Mouse (Mus musculus): ENCODE measurements around the gene Tctn1. TPM values are rescaled to one million over a fixed set of nuclear protein-coding genes. Genes with fewer than 3 reads are reported as not detected.

The Tctn1 gene
- polyA plus RNA-seq, 1 experiment from 2014 or later, result 4.8 TPM

DNA sequence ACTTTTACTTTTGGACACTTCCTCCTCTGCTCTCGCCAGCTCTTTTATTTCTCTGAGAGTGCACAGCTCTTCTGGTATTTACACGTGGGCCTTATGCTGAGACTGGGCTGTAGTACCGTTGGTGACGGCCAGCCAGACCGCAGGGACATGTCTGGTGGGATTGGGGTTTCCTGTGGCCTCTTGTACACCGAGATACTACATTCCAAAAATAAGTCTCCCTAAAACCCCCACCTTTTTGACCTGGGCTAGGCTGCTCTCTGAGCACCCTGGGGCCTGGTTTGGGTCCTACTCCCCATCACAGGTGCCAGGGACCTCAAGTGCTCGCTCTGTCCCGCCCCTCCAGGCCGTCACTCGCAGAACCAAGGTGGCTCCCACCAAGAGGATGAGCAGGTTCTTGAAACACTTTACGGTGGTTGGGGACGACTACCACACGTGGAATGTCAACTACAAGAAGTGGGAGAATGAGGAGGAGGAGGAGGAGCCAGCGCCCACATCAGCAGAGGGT, 31.1 kb downstream of the Tctn1 start:
- no peaks in the 10 kb centered on the region for H3K27me3 ChIP-seq
- H3K9ac ChIP-seq (replicated peaks), result no peak overlapping the region
- H3K9me3 ChIP-seq, result 0 out of 2 replicates have a peak, but pooled peaks cover 2% of the 10 kb centered on the region
- peaks cover 16% of the 10 kb centered on the region for H3K4me1 ChIP-seq (replicated peaks)
- no peak for ATAC-seq (ENCODE audit: insufficient number of reproducible peaks, insufficient read depth, low FRiP score, low TSS enrichment, low read depth)
- WGBS, result 86% methylated on average over 14 of the region's 14 CpGs
- H3K4me3 ChIP-seq (replicated peaks), result no peak overlapping the region
- H3K36me3 ChIP-seq, result peaks cover 2% of the 10 kb centered on the region; the same call in 1 of the 2 replicates
- H3K4me2 ChIP-seq, result no peak overlapping the region
- H3K27ac ChIP-seq, result no peak overlapping the region

DNA sequence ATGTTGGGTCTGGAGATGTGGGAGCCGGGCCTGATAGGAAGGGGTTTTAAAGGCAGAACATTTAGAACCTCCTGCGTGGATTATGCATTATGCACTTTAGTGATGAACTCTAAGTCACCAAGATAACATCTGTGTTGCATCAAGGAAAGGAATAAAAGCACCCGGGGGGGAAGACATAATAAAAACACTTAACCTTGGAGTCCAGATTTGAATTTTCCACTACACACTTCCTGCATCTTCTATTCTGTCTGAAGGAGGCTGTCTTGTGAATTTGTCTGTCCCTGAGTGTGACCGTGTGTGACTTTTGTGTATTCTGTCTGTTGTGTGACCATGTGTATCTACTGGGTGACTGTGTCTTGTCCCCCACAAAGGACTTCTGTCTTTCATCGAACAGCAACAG, 32.3 kb downstream of the Tctn1 start:
- H3K4me2 ChIP-seq, result no peak overlapping the region
- WGBS, result 54% methylated on average over 5 of the region's 5 CpGs
- peaks cover 11% of the 10 kb centered on the region; the same call in 1 of the 2 replicates for H3K9me3 ChIP-seq
- H3K4me1 ChIP-seq (replicated peaks), result peaks cover 16% of the 10 kb centered on the region
- no peak overlapping the region for H3K9ac ChIP-seq (replicated peaks)
- no peak overlapping the region for H3K27ac ChIP-seq
- ATAC-seq (ENCODE audit: insufficient number of reproducible peaks, insufficient read depth, low FRiP score, low TSS enrichment, low read depth), result no peak
- H3K27me3 ChIP-seq, result no peaks in the 10 kb centered on the region
- no peak overlapping the region for H3K4me3 ChIP-seq (replicated peaks)
- no peaks in the 10 kb centered on the region for H3K36me3 ChIP-seq

DNA sequence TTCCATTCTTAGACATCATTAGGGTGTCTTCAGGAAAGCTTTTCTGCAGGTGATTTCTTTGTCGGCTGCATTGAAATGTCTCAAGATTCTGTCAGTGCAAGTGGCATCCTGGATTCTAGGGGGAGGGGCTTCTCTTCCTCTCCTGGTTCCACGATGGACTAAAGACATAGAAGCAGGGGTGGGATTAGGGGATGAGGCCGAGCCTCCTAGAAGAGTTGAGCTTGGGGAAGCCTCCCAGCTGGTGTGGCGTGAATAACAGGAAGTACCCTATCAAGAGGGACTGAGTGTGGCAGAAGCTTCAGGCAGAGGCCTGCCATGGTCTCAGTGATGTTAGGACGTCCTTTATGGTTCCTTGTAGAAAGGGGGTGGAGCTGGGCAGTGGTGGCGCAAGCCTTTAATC, 32.8 kb downstream of the Tctn1 start:
- Histone ChIP-seq H3K4me1 (replicated peaks) (peaks cover 16% of the 10 kb centered on the region), H3K27me3 (no peaks in the 10 kb centered on the region), H3K4me2 (no peak overlapping the region), H3K9me3 (peaks cover 11% of the 10 kb centered on the region; the same call in 1 of the 2 replicates), H3K9ac (replicated peaks) (no peak overlapping the region), H3K27ac (no peak overlapping the region), H3K4me3 (replicated peaks) (no peak overlapping the region), H3K36me3 (no peaks in the 10 kb centered on the region)
- WGBS, result 75% methylated on average over 6 of the region's 6 CpGs
- ATAC-seq (ENCODE audit: insufficient number of reproducible peaks, insufficient read depth, low FRiP score, low TSS enrichment, low read depth), result no peak

DNA sequence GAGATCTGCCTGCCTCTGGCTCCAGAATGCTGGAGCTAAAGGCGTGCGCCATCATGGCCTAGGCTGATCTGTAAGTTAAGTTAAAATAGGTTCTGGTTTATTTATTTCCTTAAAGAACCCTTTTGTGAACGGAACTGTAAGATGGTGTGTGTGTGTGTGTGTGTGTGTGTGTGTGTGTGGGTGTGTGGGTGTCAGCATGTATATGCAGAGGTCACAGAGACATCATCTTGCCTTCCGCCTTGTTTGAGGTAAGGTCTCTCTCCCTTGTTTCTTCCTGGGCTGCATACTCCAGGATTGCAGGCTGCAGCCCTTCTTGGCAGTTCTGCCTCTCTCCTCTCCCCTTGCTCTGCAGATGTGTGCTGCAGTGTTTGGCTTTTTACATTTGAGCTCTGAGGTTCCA, 33.4 kb downstream of the Tctn1 start:
- Histone ChIP-seq H3K36me3 (no peaks in the 10 kb centered on the region), H3K4me3 (replicated peaks) (no peak overlapping the region), H3K27ac (no peak overlapping the region), H3K9me3 (peaks cover 11% of the 10 kb centered on the region; the same call in 1 of the 2 replicates), H3K4me2 (no peak overlapping the region), H3K9ac (replicated peaks) (no peak overlapping the region), H3K27me3 (no peaks in the 10 kb centered on the region), H3K4me1 (replicated peaks) (peaks cover 16% of the 10 kb centered on the region)
- ATAC-seq (ENCODE audit: insufficient number of reproducible peaks, insufficient read depth, low FRiP score, low TSS enrichment, low read depth), result no peak
- WGBS, result 91% methylated on average over 4 of the region's 4 CpGs

DNA sequence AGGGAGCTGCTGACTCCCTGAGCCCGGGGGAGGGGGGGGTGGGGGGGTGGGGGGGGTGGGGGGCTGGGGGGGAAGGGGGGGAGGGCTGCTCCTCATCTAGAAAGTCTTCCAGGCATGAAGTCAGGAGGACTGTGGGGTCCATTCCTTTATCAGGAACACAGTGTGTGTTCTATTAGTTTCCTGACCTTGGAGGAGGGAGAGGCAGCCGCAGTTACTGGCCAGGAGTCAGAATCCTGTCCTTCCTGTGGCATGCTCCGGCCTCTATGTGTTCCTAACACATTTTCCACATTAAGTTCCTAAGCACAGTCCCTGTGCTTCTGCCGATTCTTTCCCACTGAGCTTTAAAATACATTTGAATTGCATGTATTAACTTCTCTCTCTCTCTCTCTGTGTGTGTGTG, 35.5 kb downstream of the Tctn1 start:
- Histone ChIP-seq H3K27me3 (no peaks in the 10 kb centered on the region), H3K4me2 (no peak overlapping the region), H3K36me3 (no peaks in the 10 kb centered on the region), H3K27ac (no peak overlapping the region), H3K4me1 (replicated peaks) (peaks cover 11% of the 10 kb centered on the region), H3K9me3 (peaks cover 11% of the 10 kb centered on the region; the same call in 1 of the 2 replicates), H3K9ac (replicated peaks) (no peak overlapping the region), H3K4me3 (replicated peaks) (no peak overlapping the region)
- 65% methylated on average over 4 of the region's 4 CpGs for WGBS
- ATAC-seq (ENCODE audit: insufficient number of reproducible peaks, insufficient read depth, low FRiP score, low TSS enrichment, low read depth), result no peak

DNA sequence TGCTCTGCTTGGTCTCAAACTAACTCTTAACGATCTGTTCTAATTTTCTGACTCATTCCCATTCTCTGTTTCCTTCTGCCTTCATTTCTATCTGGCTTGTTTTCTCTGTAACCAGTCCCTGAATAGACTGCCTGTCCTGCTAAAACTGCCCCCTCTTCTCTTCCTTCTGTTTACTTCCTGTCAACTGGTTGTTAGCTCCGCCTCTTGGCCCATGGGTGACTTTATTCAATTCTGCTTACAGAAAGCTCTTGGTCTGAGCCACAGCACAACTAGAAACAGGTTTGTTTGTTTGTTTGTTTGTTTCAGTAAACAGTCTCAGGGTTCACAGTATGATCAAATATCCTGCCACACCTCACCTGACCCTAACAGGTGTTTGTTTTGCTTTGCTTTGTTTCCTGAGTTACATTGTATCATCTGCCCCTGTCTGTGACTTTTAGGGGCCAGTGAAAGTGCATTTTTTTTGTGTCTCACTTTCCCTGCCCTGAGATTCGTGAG, 35.9 kb downstream of the Tctn1 start:
- no peaks in the 10 kb centered on the region for H3K27me3 ChIP-seq
- no peak overlapping the region for H3K27ac ChIP-seq
- peaks cover 11% of the 10 kb centered on the region for H3K4me1 ChIP-seq (replicated peaks)
- no peak for ATAC-seq (ENCODE audit: insufficient number of reproducible peaks, insufficient read depth, low FRiP score, low TSS enrichment, low read depth)
- H3K4me2 ChIP-seq, result no peak overlapping the region
- H3K36me3 ChIP-seq, result no peaks in the 10 kb centered on the region
- no peak overlapping the region for H3K4me3 ChIP-seq (replicated peaks)
- H3K9me3 ChIP-seq, result peaks cover 11% of the 10 kb centered on the region; the same call in 1 of the 2 replicates
- WGBS, result 74% methylated on average over 3 of the region's 3 CpGs
- H3K9ac ChIP-seq (replicated peaks), result no peak overlapping the region

DNA sequence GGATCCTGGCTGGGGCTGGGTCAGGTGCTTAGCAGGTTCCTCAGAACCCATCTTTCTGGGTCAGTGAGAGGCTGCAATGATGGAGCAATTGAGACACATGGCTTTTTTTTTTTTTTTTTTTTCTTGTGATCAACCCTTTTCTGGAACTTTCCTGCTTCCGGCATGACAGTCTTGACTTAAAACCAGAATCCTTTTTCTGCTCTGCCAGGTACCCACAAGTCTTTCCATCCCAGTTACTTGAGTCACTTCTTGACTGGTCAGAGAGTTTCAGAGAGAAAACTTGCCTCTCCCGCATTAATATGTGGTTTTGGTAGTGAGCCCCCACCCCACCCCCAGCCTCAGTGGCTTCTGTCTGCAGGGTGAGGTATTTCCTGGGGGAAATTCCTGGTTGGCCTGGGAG, 40.0 kb downstream of the Tctn1 start:
- H3K4me3 ChIP-seq (replicated peaks), result no peak overlapping the region
- no peak for ATAC-seq (ENCODE audit: insufficient number of reproducible peaks, insufficient read depth, low FRiP score, low TSS enrichment, low read depth)
- no peak overlapping the region for H3K27ac ChIP-seq
- H3K36me3 ChIP-seq, result no peaks in the 10 kb centered on the region
- peaks cover 26% of the 10 kb centered on the region for H3K4me1 ChIP-seq (replicated peaks)
- 88% methylated on average over 2 of the region's 2 CpGs for WGBS
- H3K9me3 ChIP-seq, result peaks cover 11% of the 10 kb centered on the region; the same call in 1 of the 2 replicates
- no peaks in the 10 kb centered on the region for H3K27me3 ChIP-seq
- H3K9ac ChIP-seq (replicated peaks), result no peak overlapping the region
- H3K4me2 ChIP-seq, result no peak overlapping the region

DNA sequence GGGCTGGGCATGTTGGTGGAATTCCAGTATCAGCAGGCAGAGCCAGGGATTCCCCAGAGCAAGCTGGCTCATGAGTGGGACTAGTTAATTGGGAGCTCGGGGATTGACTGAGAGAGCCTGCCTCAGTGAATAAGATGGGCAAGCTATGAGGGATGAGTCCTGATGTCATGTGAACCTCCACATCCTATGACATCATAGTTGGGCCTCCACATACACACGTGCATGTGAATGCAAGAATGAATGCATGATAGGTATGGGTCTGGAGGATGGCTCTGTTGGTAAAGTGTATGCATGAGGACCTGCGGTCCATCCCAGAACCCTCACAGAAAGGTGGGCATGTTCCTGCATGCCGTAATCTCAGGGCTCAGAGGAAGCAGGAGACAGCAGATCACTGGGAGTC, 43.2 kb downstream of the Tctn1 start:
- Histone ChIP-seq H3K4me3 (replicated peaks) (no peak overlapping the region), H3K36me3 (no peaks in the 10 kb centered on the region), H3K27me3 (no peaks in the 10 kb centered on the region), H3K27ac (no peak overlapping the region), H3K4me2 (no peak overlapping the region), H3K9me3 (no peaks in the 10 kb centered on the region), H3K4me1 (replicated peaks) (peaks cover 26% of the 10 kb centered on the region), H3K9ac (replicated peaks) (no peak overlapping the region)
- ATAC-seq (ENCODE audit: insufficient number of reproducible peaks, insufficient read depth, low FRiP score, low TSS enrichment, low read depth), result no peak
- 89% methylated on average over 4 of the region's 4 CpGs for WGBS

DNA sequence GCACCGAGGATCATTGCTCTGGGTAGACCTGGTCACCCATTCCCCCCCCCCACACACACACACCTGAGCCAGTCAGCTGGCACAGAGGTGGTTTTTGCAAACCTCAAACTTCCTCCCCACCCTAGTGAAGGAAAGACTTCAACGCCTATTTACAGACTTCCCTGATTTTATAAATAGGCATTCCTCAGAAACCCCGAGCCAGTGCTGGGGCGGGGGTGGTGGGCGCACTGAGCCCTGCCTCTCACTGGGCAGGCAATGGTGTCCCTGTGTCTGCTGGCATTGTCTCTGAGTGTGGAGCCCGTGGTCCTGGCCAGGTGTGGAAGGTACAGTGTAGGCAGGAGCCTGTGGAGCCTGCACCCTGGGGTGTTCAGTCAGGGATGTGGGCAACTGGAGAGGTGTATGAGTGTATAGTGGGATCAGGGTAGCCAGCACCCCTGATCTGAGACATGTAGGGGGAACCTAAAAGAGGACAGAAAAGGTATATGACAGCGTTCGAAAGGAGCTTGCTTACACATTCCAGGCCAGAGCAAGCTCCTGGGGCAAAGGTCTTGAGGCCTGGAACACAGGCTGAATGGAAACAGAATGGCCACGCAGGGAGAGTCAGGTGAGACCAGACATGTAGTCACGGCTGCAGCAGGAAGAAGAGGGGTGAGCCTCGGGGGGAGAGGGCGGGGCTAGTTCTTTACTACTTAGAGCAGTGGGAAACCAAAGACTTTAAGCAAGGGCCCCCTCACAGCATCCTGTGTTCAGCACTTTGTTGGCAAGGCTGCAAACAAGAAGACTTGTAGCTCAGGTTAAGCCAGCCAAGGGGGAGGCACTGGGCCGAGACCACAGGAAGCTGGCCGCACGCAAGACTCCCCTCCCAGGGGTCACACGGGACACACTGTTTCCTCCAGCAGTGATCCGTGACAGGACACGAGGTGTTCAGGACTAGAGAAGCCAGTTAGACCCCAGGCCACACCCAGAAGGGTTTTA, 44.3 kb downstream of the Tctn1 start:
- no peaks in the 10 kb centered on the region for H3K27me3 ChIP-seq
- peaks cover 20% of the 10 kb centered on the region for H3K4me1 ChIP-seq (replicated peaks)
- no peaks in the 10 kb centered on the region for H3K36me3 ChIP-seq
- H3K9me3 ChIP-seq, result no peaks in the 10 kb centered on the region
- no peak overlapping the region for H3K4me2 ChIP-seq
- 0 out of 2 replicates have a peak overlapping the region, but pooled peaks have one; percentile 18 for H3K9ac ChIP-seq (replicated peaks)
- ATAC-seq (ENCODE audit: insufficient number of reproducible peaks, insufficient read depth, low FRiP score, low TSS enrichment, low read depth), result no peak
- no peak overlapping the region for H3K4me3 ChIP-seq (replicated peaks)
- WGBS, result 62% methylated on average over 18 of the region's 18 CpGs
- no peak overlapping the region for H3K27ac ChIP-seq

DNA sequence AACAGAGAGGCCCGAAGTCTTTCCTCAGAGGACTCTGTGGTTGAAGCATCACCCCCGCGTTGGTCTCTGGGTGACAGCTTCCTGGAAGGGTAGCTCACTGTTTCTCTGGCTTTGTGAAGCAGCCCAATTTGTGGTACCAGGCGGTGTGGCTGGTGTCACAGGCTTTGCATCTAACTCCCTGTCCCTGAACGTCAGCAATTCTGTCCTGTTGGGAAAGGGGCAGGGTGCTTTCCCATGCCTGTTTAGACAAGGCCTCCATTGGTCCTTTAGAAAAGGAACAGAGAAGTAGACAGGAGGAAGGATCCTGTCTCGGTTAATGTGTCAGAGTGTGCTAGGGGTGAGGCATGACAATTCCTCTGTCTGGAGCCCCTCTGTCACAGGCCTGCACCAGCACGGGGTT, 45.3 kb downstream of the Tctn1 start:
- Histone ChIP-seq H3K4me1 (replicated peaks) (peaks cover 15% of the 10 kb centered on the region), H3K4me2 (no peak overlapping the region), H3K27me3 (no peaks in the 10 kb centered on the region), H3K36me3 (no peaks in the 10 kb centered on the region), H3K27ac (no peak overlapping the region), H3K9me3 (no peaks in the 10 kb centered on the region), H3K4me3 (replicated peaks) (no peak overlapping the region), H3K9ac (replicated peaks) (no peak overlapping the region)
- ATAC-seq (ENCODE audit: insufficient number of reproducible peaks, insufficient read depth, low FRiP score, low TSS enrichment, low read depth), result no peak
- 86% methylated on average over 7 of the region's 7 CpGs for WGBS

DNA sequence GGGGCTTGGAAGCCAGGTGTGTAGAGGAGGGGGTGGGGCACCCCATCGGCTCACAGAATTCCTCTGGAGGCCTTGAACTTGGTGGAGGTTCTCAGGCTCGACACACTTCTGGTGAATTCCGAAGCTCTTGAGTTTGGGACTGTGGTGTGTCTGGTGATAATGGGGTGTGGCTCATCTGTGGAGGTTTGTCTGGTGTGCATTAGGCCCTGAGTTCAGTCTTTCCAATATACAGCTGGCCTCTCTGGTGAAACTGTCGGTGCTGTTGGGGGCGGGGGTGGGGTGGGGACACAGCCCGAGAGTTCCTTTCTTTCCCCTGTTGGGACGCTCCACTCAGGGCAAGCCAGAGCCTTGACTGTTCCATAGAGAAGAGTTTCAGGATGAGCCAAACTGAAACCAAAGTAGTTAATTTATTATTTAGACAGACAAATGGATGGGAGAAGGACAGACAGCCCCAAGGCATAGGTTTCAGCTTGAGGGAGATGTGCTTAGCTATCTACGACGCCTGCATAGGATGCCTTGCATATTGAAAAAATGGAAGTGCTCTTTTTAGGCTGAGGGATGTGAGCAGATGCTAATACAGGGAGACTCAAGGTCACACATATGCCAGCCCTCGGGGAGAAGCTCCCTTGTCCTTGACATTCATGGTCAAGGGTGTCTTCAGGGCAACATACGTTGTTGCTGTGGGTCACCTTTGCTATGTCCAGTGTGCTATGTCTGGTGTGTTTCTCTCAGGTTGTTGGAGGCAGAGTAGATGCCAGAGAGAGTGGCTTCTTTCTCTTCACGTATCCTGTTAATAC, 46.0 kb downstream of the Tctn1 start:
- no peak overlapping the region for H3K4me2 ChIP-seq
- no peaks in the 10 kb centered on the region for H3K27me3 ChIP-seq
- H3K36me3 ChIP-seq, result no peaks in the 10 kb centered on the region
- peaks cover 15% of the 10 kb centered on the region for H3K4me1 ChIP-seq (replicated peaks)
- WGBS, result 82% methylated on average over 12 of the region's 12 CpGs
- no peak for ATAC-seq (ENCODE audit: insufficient number of reproducible peaks, insufficient read depth, low FRiP score, low TSS enrichment, low read depth)
- H3K27ac ChIP-seq, result no peak overlapping the region
- H3K9ac ChIP-seq (replicated peaks), result no peak overlapping the region
- no peaks in the 10 kb centered on the region for H3K9me3 ChIP-seq
- no peak overlapping the region for H3K4me3 ChIP-seq (replicated peaks)

All from limb, embryonic 12.5 days (tissue).